Mouse (Mus musculus) midbrain, postnatal 0 days (tissue): ENCODE measurements around the gene Dner. TPM values are rescaled to one million over a fixed set of nuclear protein-coding genes. Genes with fewer than 3 reads are reported as not detected.

Experiments used
- ATAC-seq: fragments of 200-750 bp; cut with Nextera tagmentation; 2 replicates; pipeline ENCODE4 v1.8.0; 2017; ENCODE audit warnings: moderate number of reproducible peaks, mild to moderate bottlenecking, moderate TSS enrichment, moderate library complexity; ENCODE audit not compliant: low FRiP score
- DNase-seq: peaks from one replicate; pipeline ENCODE4 v3.0.0-alpha.2; 2015; ENCODE audit warnings: low spot score
- H3K27ac ChIP-seq: fragments of 300-500 bp; sonication (generic); 2 replicates; pipeline ENCODE4 v1.5.1; 2014; ENCODE audit warnings: low read depth, mild to moderate bottlenecking, low read length, mixed read lengths
- H3K27me3 ChIP-seq: fragments of 300-500 bp; sonication (generic); 2 replicates; pipeline ENCODE4 v1.6.1; 2014; ENCODE audit warnings: low read length, control low read depth, mixed read lengths; ENCODE audit not compliant: insufficient read depth
- H3K36me3 ChIP-seq: fragments of 300-500 bp; sonication (generic); 2 replicates; pipeline ENCODE4 v1.6.1; 2014; ENCODE audit warnings: low read length, control low read depth, mixed read lengths; ENCODE audit not compliant: insufficient read depth
- H3K4me1 ChIP-seq: fragments of 300-500 bp; sonication (generic); 2 replicates; pipeline ENCODE4 v1.6.1; 2014; ENCODE audit warnings: mild to moderate bottlenecking, control low read depth, antibody characterized with exemption, low read length, mixed read lengths; ENCODE audit not compliant: insufficient read depth
- H3K4me2 ChIP-seq: fragments of 300-500 bp; sonication (generic); 2 replicates; pipeline ENCODE4 v1.6.1; 2014; ENCODE audit warnings: low read depth, mild to moderate bottlenecking, low read length, mixed read lengths; ENCODE audit not compliant: poor library complexity, severe bottlenecking
- H3K4me3 ChIP-seq: fragments of 300-500 bp; sonication (generic); 2 replicates; pipeline ENCODE4 v1.5.1; 2014; ENCODE audit warnings: low read depth, mild to moderate bottlenecking, low read length, moderate library complexity
- H3K9ac ChIP-seq: fragments of 300-500 bp; sonication (generic); replicated peaks from 2 replicates; pipeline ENCODE4 v1.6.1; 2014; ENCODE audit warnings: mild to moderate bottlenecking, low read length, moderate library complexity, mixed read lengths; ENCODE audit not compliant: poor library complexity, severe bottlenecking
- H3K9me3 ChIP-seq: fragments of 300-500 bp; sonication (generic); 2 replicates; pipeline ENCODE4 v1.6.1; 2016; ENCODE audit warnings: low read length, control low read depth
- CTCF ChIP-seq: IDR thresholded peaks from 2 replicates; pipeline ENCODE4 v1.5.1; 2016; ENCODE audit warnings: antibody characterized with exemption, mild to moderate bottlenecking
- WGBS: fragments of 180-500 bp; shearing (Covaris S2); extraction: QIAGEN DNeasy Blood & Tissue Kit; methylation state at CpG from one replicate; pipeline ENCODE4 v1.1.7; 2014; 5-methylcytosine and 5-hydroxymethylcytosine counted together
- polyA plus RNA-seq: library from polyadenylated mRNA; unstranded; fragments of >200 nt; fragmentation: Nextera tagmentation; extraction: Ambion mirVana; gene quantifications from 2 replicates; pipeline ENCODE4 v1.2.1, GENCODE M21; 2015
- total RNA-seq: library from RNA; depleted of rRNA; stranded (reverse); fragments of >200 nt; gene quantifications from 2 replicates; pipeline ENCODE4 v1.2.3, GENCODE M21; 2014

The Dner gene
- total and polyA plus RNA-seq, 2 experiments from 2014 or later: 321 to 323 TPM

GRCm38 (mm10) chr1:84380895-84381294 is 315.1 kb downstream of the Dner start:
- Histone ChIP-seq H3K4me2 (no peak overlapping the region), H3K9me3 (no peaks in the 10 kb centered on the region), H3K27ac (no peak overlapping the region), H3K9ac (no peak overlapping the region), H3K27me3 (no peaks in the 10 kb centered on the region), H3K4me3 (no peak overlapping the region), H3K36me3 (peaks cover 17% of the 10 kb centered on the region; the same call in 1 of the 2 replicates), H3K4me1 (no peaks in the 10 kb centered on the region)
- TF ChIP-seq CTCF: no peak
- DNase-seq: no peak
- 83% methylated on average over 3 of the region's 3 CpGs for WGBS
- no peak; the same call in 1 of the 2 replicates for ATAC-seq

GRCm38 (mm10) chr1:84367733-84368132 is 328.3 kb downstream of the Dner start:
- H3K4me1 ChIP-seq: no peaks in the 10 kb centered on the region
- no peaks in the 10 kb centered on the region for H3K36me3 ChIP-seq
- whole genome bisulfite sequencing: 84% methylated on average over 3 of the region's 3 CpGs
- H3K9ac ChIP-seq: no peak overlapping the region
- DNase-seq: no peak
- no peak for TF ChIP-seq CTCF
- no peak for ATAC-seq
- no peak overlapping the region for H3K4me2 ChIP-seq
- H3K27me3 ChIP-seq: no peaks in the 10 kb centered on the region
- no peak overlapping the region for H3K27ac ChIP-seq
- no peaks in the 10 kb centered on the region for H3K9me3 ChIP-seq
- no peak overlapping the region for H3K4me3 ChIP-seq

GRCm38 (mm10) chr1:84366553-84366952 is 329.5 kb downstream of the Dner start:
- no peak overlapping the region for H3K27ac ChIP-seq
- 81% methylated on average over 3 of the region's 3 CpGs for WGBS
- no peak for TF ChIP-seq CTCF
- no peaks in the 10 kb centered on the region for H3K36me3 ChIP-seq
- ATAC-seq (no peak), DNase-seq (no peak)
- H3K9me3 ChIP-seq: no peaks in the 10 kb centered on the region
- no peak overlapping the region for H3K9ac ChIP-seq
- no peaks in the 10 kb centered on the region for H3K27me3 ChIP-seq
- no peak overlapping the region for H3K4me2 ChIP-seq
- H3K4me3 ChIP-seq: no peak overlapping the region
- no peaks in the 10 kb centered on the region for H3K4me1 ChIP-seq

- no peak for TF ChIP-seq CTCF
- WGBS: 92% methylated on average over 8 of the region's 8 CpGs
- H3K9me3 ChIP-seq: no peaks in the 10 kb centered on the region
- H3K4me1 ChIP-seq: no peaks in the 10 kb centered on the region
- no peak within 1 kb of the TSS for H3K4me3 ChIP-seq
- no peak within 1 kb of the TSS for H3K9ac ChIP-seq
- no peaks in the 10 kb centered on the region for H3K36me3 ChIP-seq
- no peak within 1 kb of the TSS for H3K27ac ChIP-seq
- ATAC-seq (no peak), DNase-seq (no peak)
- H3K4me2 ChIP-seq: no peak within 1 kb of the TSS
- no peaks in the 10 kb centered on the region for H3K27me3 ChIP-seq
These were observed 332.1 kb downstream of the Dner start, which contains the start of gene Pid1 for GRCm38 (mm10) chr1:84363967-84364366. Gene Pid1 (minus strand): TSS chr1:84364180.

GRCm38 (mm10) chr1:84362709-84363617 is 333.1 kb downstream of the Dner start:
- no peak for DNase-seq
- 89% methylated on average over 7 of the region's 7 CpGs for WGBS
- no peaks in the 10 kb centered on the region for H3K4me1 ChIP-seq

GRCm38 (mm10) chr1:84362209-84362608 is 333.8 kb downstream of the Dner start:
- no peak overlapping the region for H3K4me2 ChIP-seq
- ATAC-seq (no peak), DNase-seq (no peak)
- WGBS: 88% methylated on average over 1 of the region's 1 CpGs
- H3K27me3 ChIP-seq: no peaks in the 10 kb centered on the region
- no peaks in the 10 kb centered on the region for H3K36me3 ChIP-seq
- no peak overlapping the region for H3K9ac ChIP-seq
- no peak overlapping the region for H3K27ac ChIP-seq
- H3K4me3 ChIP-seq: no peak overlapping the region
- no peak for TF ChIP-seq CTCF
- no peaks in the 10 kb centered on the region for H3K9me3 ChIP-seq
- H3K4me1 ChIP-seq: no peaks in the 10 kb centered on the region

More at GRCm38 (mm10) chr1:84362709-84363617, 333.1 kb downstream of the Dner start:
- ATAC-seq: no peak
- Histone ChIP-seq H3K27ac (no peak overlapping the region), H3K36me3 (no peaks in the 10 kb centered on the region), H3K4me3 (no peak overlapping the region), H3K9me3 (no peaks in the 10 kb centered on the region), H3K9ac (no peak overlapping the region), H3K27me3 (no peaks in the 10 kb centered on the region), H3K4me2 (no peak overlapping the region)
- no peak for TF ChIP-seq CTCF
